Mouse (Mus musculus): ENCODE measurements at regions not wholly inside any gene's neighbourhood (a gene's known extent, or its start where the extent isn't known, plus 50 kb on each side); places are given as distances from the start of the nearest gene placed in this dataset.

- Histone ChIP-seq H3K4me3 (replicated peaks; ENCODE audit: low read length) (no peak overlapping the region), H3K27me3 (ENCODE audit: control insufficient read depth, insufficient read depth, low read length) (no peaks in the 10 kb centered on the region), H3K36me3 (ENCODE audit: control insufficient read depth, insufficient read depth, low read length) (no peaks in the 10 kb centered on the region), H3K9me3 (replicated peaks; ENCODE audit: control insufficient read depth, low read length) (no peaks in the 10 kb centered on the region), H3K9ac (ENCODE audit: low read length) (no peak overlapping the region), H3K4me1 (ENCODE audit: control insufficient read depth, insufficient read depth, low read length) (peaks cover 5% of the 10 kb centered on the region; the same call in 1 of the 2 replicates), H3K4me2 (ENCODE audit: low read depth, low read length) (no peak overlapping the region), H3K27ac (ENCODE audit: low read length) (no peak overlapping the region)
- 86% methylated on average over 11 of the region's 11 CpGs for WGBS
- no peak for ATAC-seq (ENCODE audit: insufficient read depth, low FRiP score)
These were observed 231.4 kb upstream of the Rgma start for GRCm38 (mm10) chr7:73143902-73144301.

GRCm38 (mm10) chr7:73144846-73145245 lies 230.5 kb upstream of the Rgma start:
- Histone ChIP-seq H3K9me3 (replicated peaks; ENCODE audit: control insufficient read depth, low read length) (no peaks in the 10 kb centered on the region), H3K4me3 (replicated peaks; ENCODE audit: low read length) (no peak overlapping the region)
- 53% methylated on average over 4 of the region's 4 CpGs for WGBS

DNA sequence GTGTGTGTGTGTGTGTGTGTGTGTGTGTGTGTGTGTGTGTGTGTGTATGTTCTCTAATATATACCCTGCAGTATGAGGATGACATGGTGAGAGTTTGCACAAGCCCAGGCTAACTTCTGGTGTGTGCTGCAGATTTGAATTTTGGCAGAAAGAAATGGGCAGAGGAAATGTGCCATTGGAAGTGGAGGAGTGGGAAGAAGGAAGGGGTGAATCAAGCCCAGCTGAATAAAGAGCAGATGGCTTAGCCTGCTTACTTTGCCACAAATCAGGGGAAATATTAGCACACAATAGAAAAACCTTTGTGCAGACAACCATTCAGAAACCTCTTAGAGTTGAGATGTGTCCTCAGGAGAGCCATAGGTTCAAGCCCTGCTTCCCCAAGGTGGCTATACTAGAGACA lies 228.1 kb upstream of the Rgma start:
- no peak overlapping the region for H3K9ac ChIP-seq (ENCODE audit: low read length)
- ATAC-seq (ENCODE audit: insufficient read depth, low FRiP score), result no peak
- no peak overlapping the region for H3K4me3 ChIP-seq (replicated peaks; ENCODE audit: low read length)
- H3K27me3 ChIP-seq (ENCODE audit: control insufficient read depth, insufficient read depth, low read length), result no peaks in the 10 kb centered on the region
- H3K4me1 ChIP-seq (ENCODE audit: control insufficient read depth, insufficient read depth, low read length), result no peaks in the 10 kb centered on the region
- no peak overlapping the region for H3K4me2 ChIP-seq (ENCODE audit: low read depth, low read length)
- no peak overlapping the region for H3K27ac ChIP-seq (ENCODE audit: low read length)
- H3K9me3 ChIP-seq (replicated peaks; ENCODE audit: control insufficient read depth, low read length), result no peaks in the 10 kb centered on the region
- H3K36me3 ChIP-seq (ENCODE audit: control insufficient read depth, insufficient read depth, low read length), result no peaks in the 10 kb centered on the region

More at GRCm38 (mm10) chr7:73144846-73145245, 230.5 kb upstream of the Rgma start:
- no peak for ATAC-seq (ENCODE audit: insufficient read depth, low FRiP score)
- no peaks in the 10 kb centered on the region for H3K36me3 ChIP-seq (ENCODE audit: control insufficient read depth, insufficient read depth, low read length)
- H3K27ac ChIP-seq (ENCODE audit: low read length), result no peak overlapping the region
- no peaks in the 10 kb centered on the region for H3K27me3 ChIP-seq (ENCODE audit: control insufficient read depth, insufficient read depth, low read length)
- H3K4me1 ChIP-seq (ENCODE audit: control insufficient read depth, insufficient read depth, low read length), result peaks cover 5% of the 10 kb centered on the region; the same call in 1 of the 2 replicates
- no peak overlapping the region for H3K4me2 ChIP-seq (ENCODE audit: low read depth, low read length)
- no peak overlapping the region for H3K9ac ChIP-seq (ENCODE audit: low read length)

DNA sequence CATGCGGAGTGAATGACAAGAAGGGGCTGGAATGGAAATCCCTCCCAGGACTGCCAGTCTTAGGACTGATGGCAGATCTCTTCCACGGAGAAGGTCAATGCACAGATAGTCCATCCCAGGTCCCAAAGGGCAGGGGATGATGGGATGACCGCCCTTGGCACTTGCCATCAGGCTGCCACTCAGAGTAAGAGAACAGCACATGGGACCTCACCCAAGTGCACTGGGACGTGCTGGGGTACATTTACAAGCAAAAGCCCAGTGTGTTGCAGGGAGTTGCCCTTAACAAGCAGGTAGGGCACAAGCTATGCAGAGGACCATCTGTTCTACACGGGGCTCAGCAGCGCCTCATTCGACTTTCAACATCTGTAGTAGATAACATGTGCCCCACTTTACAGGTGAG lies 224.9 kb upstream of the Rgma start:
- no peak overlapping the region for H3K4me3 ChIP-seq (replicated peaks; ENCODE audit: low read length)

DNA sequence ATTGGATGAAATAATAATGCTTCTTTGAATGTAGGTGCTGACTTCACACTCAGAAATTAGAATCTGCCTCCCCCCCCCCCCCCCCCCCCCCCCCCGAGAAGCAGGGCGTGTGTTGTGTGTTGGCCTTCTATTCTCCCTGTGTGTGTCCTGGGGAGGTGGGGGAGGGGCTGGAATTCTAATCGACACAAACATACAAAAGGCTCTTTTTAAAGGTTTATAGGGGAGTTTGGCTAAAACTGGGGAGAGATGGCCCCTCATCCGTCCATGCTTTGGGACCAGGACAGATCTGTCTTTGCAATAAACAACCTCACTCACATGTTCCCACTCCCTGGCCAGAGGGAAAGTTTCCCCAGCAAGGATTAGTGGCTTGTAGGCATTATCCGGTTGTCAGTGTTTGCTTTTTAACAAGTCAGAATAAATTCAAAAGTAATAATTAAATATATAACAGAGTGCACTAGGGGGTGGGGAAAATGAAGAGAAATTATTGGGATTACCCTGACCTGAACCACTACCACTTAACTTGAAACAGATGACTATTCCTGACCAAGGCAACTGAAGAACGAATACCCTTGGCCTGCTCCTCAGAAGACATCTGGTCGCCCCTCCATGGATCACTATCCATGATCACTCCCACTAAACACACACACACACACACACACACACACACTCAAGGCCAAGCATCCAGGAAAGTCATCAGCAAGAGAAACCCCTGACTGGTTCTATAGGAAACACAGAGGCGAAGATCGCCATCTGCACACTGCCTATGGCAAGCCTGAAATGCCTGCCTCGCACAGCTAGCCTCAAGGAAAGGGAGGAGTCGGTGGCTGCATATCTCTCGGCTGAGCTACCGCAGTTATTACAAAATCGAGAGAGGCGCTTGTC lies 223.5 kb upstream of the Rgma start:
- no peak overlapping the region for H3K9ac ChIP-seq (ENCODE audit: low read length)
- no peaks in the 10 kb centered on the region for H3K9me3 ChIP-seq (replicated peaks; ENCODE audit: control insufficient read depth, low read length)
- 57% methylated on average over 13 of the region's 15 CpGs for WGBS
- no peaks in the 10 kb centered on the region for H3K27me3 ChIP-seq (ENCODE audit: control insufficient read depth, insufficient read depth, low read length)
- no peak for ATAC-seq (ENCODE audit: insufficient read depth, low FRiP score)
- no peak overlapping the region for H3K4me2 ChIP-seq (ENCODE audit: low read depth, low read length)
- no peaks in the 10 kb centered on the region for H3K4me1 ChIP-seq (ENCODE audit: control insufficient read depth, insufficient read depth, low read length)
- H3K4me3 ChIP-seq (replicated peaks; ENCODE audit: low read length), result no peak overlapping the region
- no peak overlapping the region for H3K27ac ChIP-seq (ENCODE audit: low read length)
- H3K36me3 ChIP-seq (ENCODE audit: control insufficient read depth, insufficient read depth, low read length), result no peaks in the 10 kb centered on the region

More for the DNA sequence above, 224.9 kb upstream of the Rgma start:
- Histone ChIP-seq H3K4me1 (ENCODE audit: control insufficient read depth, insufficient read depth, low read length) (no peaks in the 10 kb centered on the region), H3K27me3 (ENCODE audit: control insufficient read depth, insufficient read depth, low read length) (no peaks in the 10 kb centered on the region), H3K36me3 (ENCODE audit: control insufficient read depth, insufficient read depth, low read length) (no peaks in the 10 kb centered on the region), H3K9ac (ENCODE audit: low read length) (no peak overlapping the region), H3K27ac (ENCODE audit: low read length) (no peak overlapping the region), H3K9me3 (replicated peaks; ENCODE audit: control insufficient read depth, low read length) (no peaks in the 10 kb centered on the region), H3K4me2 (ENCODE audit: low read depth, low read length) (no peak overlapping the region)
- 74% methylated on average over 7 of the region's 7 CpGs for WGBS
- no peak for ATAC-seq (ENCODE audit: insufficient read depth, low FRiP score)

DNA sequence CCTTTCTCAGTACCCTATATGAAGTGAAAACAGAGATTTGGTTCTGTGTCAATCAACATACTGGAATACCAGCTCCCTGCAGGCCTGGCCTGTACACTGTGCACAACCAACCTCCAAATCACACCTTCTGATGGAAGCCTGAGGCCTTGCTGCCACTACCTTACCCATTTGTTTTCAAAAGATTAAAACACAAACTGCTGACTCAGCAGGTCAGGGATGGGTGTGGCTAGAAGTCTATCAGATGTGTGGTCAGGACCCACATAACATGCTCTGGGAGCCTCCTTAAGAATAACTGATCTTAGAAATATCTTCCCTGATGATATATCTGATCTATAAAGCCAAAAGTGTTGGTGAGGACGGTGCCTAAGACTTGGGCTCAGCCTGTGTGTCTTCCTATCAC lies 221.6 kb upstream of the Rgma start:
- Histone ChIP-seq H3K9me3 (replicated peaks; ENCODE audit: control insufficient read depth, low read length) (no peaks in the 10 kb centered on the region), H3K4me3 (replicated peaks; ENCODE audit: low read length) (no peak overlapping the region), H3K27ac (ENCODE audit: low read length) (no peak overlapping the region), H3K9ac (ENCODE audit: low read length) (no peak overlapping the region), H3K4me1 (ENCODE audit: control insufficient read depth, insufficient read depth, low read length) (no peaks in the 10 kb centered on the region), H3K27me3 (ENCODE audit: control insufficient read depth, insufficient read depth, low read length) (no peaks in the 10 kb centered on the region), H3K4me2 (ENCODE audit: low read depth, low read length) (no peak overlapping the region), H3K36me3 (ENCODE audit: control insufficient read depth, insufficient read depth, low read length) (no peaks in the 10 kb centered on the region)
- 89% methylated on average over 1 of the region's 1 CpGs for WGBS
- ATAC-seq (ENCODE audit: insufficient read depth, low FRiP score), result no peak

DNA sequence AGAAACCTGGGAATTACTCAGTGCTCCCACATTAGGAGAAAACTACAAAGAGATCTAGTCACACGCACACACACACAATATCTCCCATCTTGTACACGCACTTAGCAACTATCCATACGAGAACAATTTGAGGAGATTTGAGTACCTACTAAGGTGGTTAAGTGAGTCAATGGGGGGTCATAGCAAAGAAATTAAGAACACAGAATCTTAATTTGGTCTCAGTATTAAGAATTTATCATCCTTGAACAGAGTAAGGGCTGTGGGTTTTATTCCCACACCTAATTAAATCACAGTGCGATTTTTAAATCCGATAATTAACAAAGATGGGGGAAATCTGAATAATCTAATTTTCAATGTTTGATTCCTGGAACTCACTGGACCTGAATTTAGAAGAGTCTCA lies 216.5 kb upstream of the Rgma start:
- no peak for ATAC-seq (ENCODE audit: insufficient read depth, low FRiP score)
- Histone ChIP-seq H3K27me3 (ENCODE audit: control insufficient read depth, insufficient read depth, low read length) (no peaks in the 10 kb centered on the region), H3K4me2 (ENCODE audit: low read depth, low read length) (no peak overlapping the region)

GRCm38 (mm10) chr7:73160968-73161367 lies 214.3 kb upstream of the Rgma start:
- Histone ChIP-seq H3K27ac (ENCODE audit: low read length) (no peak overlapping the region), H3K4me3 (replicated peaks; ENCODE audit: low read length) (no peak overlapping the region), H3K4me2 (ENCODE audit: low read depth, low read length) (no peak overlapping the region), H3K4me1 (ENCODE audit: control insufficient read depth, insufficient read depth, low read length) (no peaks in the 10 kb centered on the region), H3K9me3 (replicated peaks; ENCODE audit: control insufficient read depth, low read length) (no peaks in the 10 kb centered on the region; the same call in 1 of the 2 replicates), H3K36me3 (ENCODE audit: control insufficient read depth, insufficient read depth, low read length) (no peaks in the 10 kb centered on the region), H3K27me3 (ENCODE audit: control insufficient read depth, insufficient read depth, low read length) (no peaks in the 10 kb centered on the region), H3K9ac (ENCODE audit: low read length) (no peak overlapping the region)
- ATAC-seq (ENCODE audit: insufficient read depth, low FRiP score), result no peak
- WGBS, result 83% methylated on average over 8 of the region's 8 CpGs

More for the DNA sequence above, 216.5 kb upstream of the Rgma start:
- 96% methylated on average over 5 of the region's 5 CpGs for WGBS
- no peak overlapping the region for H3K9ac ChIP-seq (ENCODE audit: low read length)
- H3K4me3 ChIP-seq (replicated peaks; ENCODE audit: low read length), result no peak overlapping the region
- no peaks in the 10 kb centered on the region for H3K36me3 ChIP-seq (ENCODE audit: control insufficient read depth, insufficient read depth, low read length)
- no peaks in the 10 kb centered on the region for H3K4me1 ChIP-seq (ENCODE audit: control insufficient read depth, insufficient read depth, low read length)
- H3K9me3 ChIP-seq (replicated peaks; ENCODE audit: control insufficient read depth, low read length), result no peaks in the 10 kb centered on the region
- H3K27ac ChIP-seq (ENCODE audit: low read length), result no peak overlapping the region

- Histone ChIP-seq H3K27me3 (ENCODE audit: control insufficient read depth, insufficient read depth, low read length) (no peaks in the 10 kb centered on the region), H3K36me3 (ENCODE audit: control insufficient read depth, insufficient read depth, low read length) (no peaks in the 10 kb centered on the region), H3K4me1 (ENCODE audit: control insufficient read depth, insufficient read depth, low read length) (no peaks in the 10 kb centered on the region), H3K4me3 (replicated peaks; ENCODE audit: low read length) (no peak overlapping the region), H3K9ac (ENCODE audit: low read length) (no peak overlapping the region), H3K27ac (ENCODE audit: low read length) (no peak overlapping the region), H3K4me2 (ENCODE audit: low read depth, low read length) (no peak overlapping the region), H3K9me3 (replicated peaks; ENCODE audit: control insufficient read depth, low read length) (no peaks in the 10 kb centered on the region; the same call in 1 of the 2 replicates)
- ATAC-seq (ENCODE audit: insufficient read depth, low FRiP score), result no peak
- 43% methylated on average over 5 of the region's 5 CpGs for WGBS
These were observed 211.6 kb upstream of the Rgma start for GRCm38 (mm10) chr7:73163687-73164086.
